Mouse (Mus musculus): ENCODE data around the gene Vmn2r114. TPM values are rescaled to one million over a fixed set of nuclear protein-coding genes. Genes with fewer than 3 reads are reported as not detected.
"Not testable (repeated sequence)": the region's sequence is repeated elsewhere in the genome, so short reads cannot be mapped to it uniquely, and the experiment has no call there.

Vmn2r114 gene
- under 1 TPM; 0.09 to 0.15 TPM for polyA plus RNA-seq (2017; shearing (Covaris generic))

- ATAC-seq = not testable (repeated sequence)
These were observed at the start of gene Vmn2r114 for GRCm38 (mm10) chr17:23312437-23312836. Gene Vmn2r114 (minus strand): TSS chr17:23312537.

- ATAC-seq = no peak
These were observed 39.3 kb upstream of the Vmn2r114 start for GRCm38 (mm10) chr17:23351644-23352043.

DNA sequence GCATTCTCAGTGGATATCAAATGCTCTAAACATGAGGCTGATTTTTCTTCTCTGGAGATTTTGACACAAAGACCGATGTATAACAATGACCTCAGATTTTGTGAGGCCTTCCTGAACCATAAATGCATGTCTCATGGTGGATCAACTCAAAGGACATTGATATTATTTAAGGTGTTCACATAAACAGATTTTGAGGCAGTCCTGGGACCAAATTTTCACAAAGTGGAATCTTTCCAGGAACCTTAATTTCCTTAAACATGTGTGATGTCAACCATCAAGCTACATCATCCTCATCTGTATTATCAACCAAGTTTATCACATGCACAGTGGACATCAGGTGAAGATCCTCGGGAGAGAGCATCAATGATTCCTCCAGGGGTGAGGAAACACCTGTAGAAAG, 31.1 kb upstream of the Vmn2r114 start, which contains the start of gene Vmn2r115:
TSS of gene Vmn2r115 (plus strand) at position 301 of the 400 bp plus-strand sequence.
- not testable (repeated sequence) for ATAC-seq

- ATAC-seq = no peak
These were observed 18.3 kb upstream of the Vmn2r114 start for GRCm38 (mm10) chr17:23330657-23331056.

Other genes starting within 250 kb of the Vmn2r114 start
- 10 to 100 TPM in 1 of 2 experiments, 1 to 10 TPM in 1; 9.4 to 13.8 TPM for gene Zfp40, start 119.3 kb downstream of the Vmn2r114 start, polyA plus RNA-seq (2017; shearing (Covaris generic))
- gene Vmn2r115, start 31.2 kb upstream of the Vmn2r114 start, polyA plus RNA-seq (2017; shearing (Covaris generic)) = under 1 TPM in 1 of 2 experiments, not detected in 1; 0.03 TPM
- gene Vmn2r116, start 72.1 kb upstream of the Vmn2r114 start, polyA plus RNA-seq (2017; shearing (Covaris generic)) = not detected
- not detected for gene Vmn2r117, start 167.2 kb upstream of the Vmn2r114 start, polyA plus RNA-seq (2017; shearing (Covaris generic))